Mouse (Mus musculus) kidney, adult 11 months (tissue): ENCODE results near the gene Bag6.

Source experiments
- DNase-seq: peaks from one replicate; pipeline ENCODE4 v3.0.0; 2022

The Bag6 gene

DNA sequence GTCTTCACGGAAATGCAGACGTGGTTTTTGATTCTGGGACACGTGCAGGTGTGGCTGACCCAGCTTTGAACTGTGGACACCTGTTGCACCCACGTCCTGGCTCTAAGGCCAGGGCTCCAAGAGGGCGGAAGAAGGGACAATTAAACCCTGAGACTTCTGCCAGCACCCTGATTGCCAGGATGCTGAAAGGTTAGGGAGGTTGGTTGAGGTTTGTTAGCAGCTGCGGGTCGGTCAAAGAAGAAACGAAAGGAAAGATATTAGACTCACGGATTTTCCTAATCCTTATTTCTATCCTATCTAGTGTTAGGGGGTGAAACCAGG lies 61.3 kb downstream of the Bag6 start:
- no peak for DNase-seq
